Mouse (Mus musculus) heart, embryonic 15.5 days (tissue): ENCODE results near the gene Cttn. TPM values are rescaled to one million over a fixed set of nuclear protein-coding genes. Genes with fewer than 3 reads are reported as not detected.

Experiments
- ATAC-seq: fragments of 200-750 bp; cut with Nextera tagmentation; replicated peaks from 2 replicates; pipeline ENCODE4 v1.8.0; 2017; ENCODE audit warnings: low read depth, moderate TSS enrichment; ENCODE audit not compliant: insufficient number of reproducible peaks, insufficient read depth, low FRiP score
- H3K27ac ChIP-seq: fragments of 300-500 bp; sonication (generic); 2 replicates; pipeline ENCODE4 v1.5.1; 2015; ENCODE audit warnings: mild to moderate bottlenecking, inconsistent platforms
- H3K27me3 ChIP-seq: fragments of 300-500 bp; sonication (generic); 2 replicates; pipeline ENCODE4 v1.6.1; 2015; ENCODE audit warnings: inconsistent platforms
- H3K36me3 ChIP-seq: fragments of 300-500 bp; sonication (generic); 2 replicates; pipeline ENCODE4 v1.6.1; 2015; ENCODE audit warnings: mild to moderate bottlenecking, inconsistent platforms
- H3K4me1 ChIP-seq: fragments of 300-500 bp; sonication (generic); replicated peaks from 2 replicates; pipeline ENCODE4 v1.6.1; 2015; ENCODE audit warnings: inconsistent platforms
- H3K4me2 ChIP-seq: fragments of 300-500 bp; sonication (generic); 2 replicates; pipeline ENCODE4 v1.6.1; 2015; ENCODE audit warnings: inconsistent platforms, mild to moderate bottlenecking, moderate library complexity
- H3K4me3 ChIP-seq: fragments of 300-500 bp; sonication (generic); 2 replicates; pipeline ENCODE4 v1.5.1; 2015; ENCODE audit warnings: mild to moderate bottlenecking, inconsistent platforms
- H3K9ac ChIP-seq: fragments of 300-500 bp; sonication (generic); 2 replicates; pipeline ENCODE4 v1.6.1; 2015; ENCODE audit warnings: mild to moderate bottlenecking, inconsistent platforms
- H3K9me3 ChIP-seq: fragments of 300-500 bp; sonication (generic); replicated peaks from 2 replicates; pipeline ENCODE4 v1.6.1; 2016; ENCODE audit warnings: inconsistent platforms
- WGBS: fragments of 180-500 bp; shearing (Covaris S2); methylation state at CpG from one replicate; pipeline ENCODE4 v1.1.7; 2015; ENCODE audit warnings: mixed read lengths; 5-methylcytosine and 5-hydroxymethylcytosine counted together
- polyA plus RNA-seq: library from polyadenylated mRNA; unstranded; fragments of >200 nt; fragmentation: Nextera tagmentation; extraction: Ambion mirVana; gene quantifications from 2 replicates; pipeline ENCODE4 v1.2.1, GENCODE M21; 2015

The Cttn gene
- polyA plus RNA-seq, 1 experiment from 2014 or later, result 109 TPM

- no peaks in the 10 kb centered on the region for H3K9me3 ChIP-seq
- no peak overlapping the region for H3K9ac ChIP-seq
- no peak overlapping the region for H3K4me2 ChIP-seq
- no peak for ATAC-seq
- no peak overlapping the region for H3K4me3 ChIP-seq
- no peak overlapping the region for H3K27ac ChIP-seq
- peaks cover 41% of the 10 kb centered on the region for H3K36me3 ChIP-seq
- no peaks in the 10 kb centered on the region for H3K27me3 ChIP-seq
- H3K4me1 ChIP-seq, result peaks cover 10% of the 10 kb centered on the region
- 86% methylated on average over 3 of the region's 3 CpGs for WGBS
Measured at GRCm38 (mm10) chr7:144475741-144476140, 4.9 kb upstream of the Cttn start.

- WGBS, result 44% methylated on average over 4 of the region's 4 CpGs
- Histone ChIP-seq H3K9me3 (no peaks in the 10 kb centered on the region), H3K27me3 (no peaks in the 10 kb centered on the region), H3K4me2 (no peak overlapping the region), H3K4me3 (no peak overlapping the region), H3K4me1 (peaks cover 26% of the 10 kb centered on the region), H3K9ac (no peak overlapping the region), H3K36me3 (peaks cover 20% of the 10 kb centered on the region), H3K27ac (no peak overlapping the region)
- no peak for ATAC-seq
Measured at GRCm38 (mm10) chr7:144473486-144473885, 2.7 kb upstream of the Cttn start.

- H3K27me3 ChIP-seq, result no peaks in the 10 kb centered on the region
- no peak for ATAC-seq
Measured at GRCm38 (mm10) chr7:144471103-144471502, 294 bp upstream of the Cttn start.

GRCm38 (mm10) chr7:144469908-144470544 lies 783 bp downstream of the Cttn start:
- Histone ChIP-seq H3K4me2 (peak overlapping the region; percentile 79), H3K9me3 (no peaks in the 10 kb centered on the region), H3K27me3 (no peaks in the 10 kb centered on the region), H3K27ac (peak overlapping the region; percentile 80), H3K9ac (peak overlapping the region; percentile 87), H3K4me3 (peak overlapping the region; percentile 73), H3K36me3 (peaks cover 10% of the 10 kb centered on the region; the same call in 1 of the 2 replicates), H3K4me1 (peaks cover 35% of the 10 kb centered on the region)
- peak; percentile 19; the same call in 1 of the 2 replicates for ATAC-seq
- 2% methylated on average over 31 of the region's 31 CpGs for WGBS

More at GRCm38 (mm10) chr7:144471103-144471502, 294 bp upstream of the Cttn start:
- Histone ChIP-seq H3K27ac (peak overlapping the region; percentile 80), H3K9ac (peak overlapping the region; percentile 87), H3K4me2 (peak overlapping the region; percentile 79), H3K9me3 (no peaks in the 10 kb centered on the region), H3K4me1 (peaks cover 35% of the 10 kb centered on the region), H3K36me3 (peaks cover 4% of the 10 kb centered on the region; the same call in 1 of the 2 replicates), H3K4me3 (peak overlapping the region; percentile 73)
- WGBS, result 78% methylated on average over 2 of the region's 2 CpGs

- Histone ChIP-seq H3K4me3 (peak overlapping the region; percentile 73), H3K27me3 (no peaks in the 10 kb centered on the region), H3K9me3 (no peaks in the 10 kb centered on the region), H3K4me2 (peak overlapping the region; percentile 79), H3K27ac (peak overlapping the region; percentile 80), H3K4me1 (peaks cover 35% of the 10 kb centered on the region), H3K9ac (peak overlapping the region; percentile 87; the same call in 1 of the 2 replicates), H3K36me3 (peaks cover 16% of the 10 kb centered on the region; the same call in 1 of the 2 replicates)
- no peak; the same call in 1 of the 2 replicates for ATAC-seq
- 10% methylated on average over 4 of the region's 4 CpGs for WGBS
Measured at GRCm38 (mm10) chr7:144469181-144469641, 1.6 kb downstream of the Cttn start.

- Histone ChIP-seq H3K27ac (peak overlapping the region; percentile 80), H3K9me3 (no peaks in the 10 kb centered on the region), H3K4me2 (peak overlapping the region; percentile 79), H3K9ac (peak overlapping the region; percentile 87; the same call in 1 of the 2 replicates), H3K4me3 (peak overlapping the region; percentile 73; the same call in 1 of the 2 replicates), H3K4me1 (peaks cover 34% of the 10 kb centered on the region), H3K36me3 (peaks cover 19% of the 10 kb centered on the region), H3K27me3 (no peaks in the 10 kb centered on the region)
- no peak for ATAC-seq
- WGBS, result 84% methylated on average over 5 of the region's 5 CpGs
Measured at GRCm38 (mm10) chr7:144468741-144469140, 2.1 kb downstream of the Cttn start.

- Histone ChIP-seq H3K4me3 (no peak overlapping the region), H3K27ac (no peak overlapping the region), H3K27me3 (no peaks in the 10 kb centered on the region), H3K9me3 (no peaks in the 10 kb centered on the region), H3K4me2 (no peak overlapping the region), H3K36me3 (peaks cover 71% of the 10 kb centered on the region), H3K4me1 (0 out of 2 replicates have a peak, but pooled peaks cover 2% of the 10 kb centered on the region), H3K9ac (no peak overlapping the region)
- WGBS, result 66% methylated on average over 7 of the region's 7 CpGs
- no peak for ATAC-seq
Measured at GRCm38 (mm10) chr7:144462577-144462976, 8.2 kb downstream of the Cttn start.

- Histone ChIP-seq H3K36me3 (peaks cover 83% of the 10 kb centered on the region), H3K9ac (no peak overlapping the region), H3K4me2 (no peak overlapping the region), H3K27me3 (no peaks in the 10 kb centered on the region), H3K4me1 (no peaks in the 10 kb centered on the region), H3K9me3 (no peaks in the 10 kb centered on the region), H3K27ac (no peak overlapping the region), H3K4me3 (no peak overlapping the region)
- no peak for ATAC-seq
- 88% methylated on average over 6 of the region's 6 CpGs for WGBS
Measured at GRCm38 (mm10) chr7:144461246-144461902, 9.4 kb downstream of the Cttn start.

- H3K4me1 ChIP-seq, result no peaks in the 10 kb centered on the region
- H3K9ac ChIP-seq, result no peak overlapping the region
- H3K9me3 ChIP-seq, result no peaks in the 10 kb centered on the region
- H3K4me2 ChIP-seq, result no peak overlapping the region
- no peak overlapping the region for H3K27ac ChIP-seq
- WGBS, result 89% methylated on average over 1 of the region's 1 CpGs
- ATAC-seq, result no peak
- H3K27me3 ChIP-seq, result no peaks in the 10 kb centered on the region
- H3K36me3 ChIP-seq, result peaks cover 91% of the 10 kb centered on the region
- H3K4me3 ChIP-seq, result no peak overlapping the region
Measured at GRCm38 (mm10) chr7:144458881-144459280, 11.9 kb downstream of the Cttn start.

GRCm38 (mm10) chr7:144450661-144451060 lies 20.1 kb downstream of the Cttn start:
- no peak overlapping the region for H3K27ac ChIP-seq
- H3K9ac ChIP-seq, result no peak overlapping the region
- H3K4me1 ChIP-seq, result peaks cover 15% of the 10 kb centered on the region
- 84% methylated on average over 9 of the region's 9 CpGs for WGBS
- H3K4me3 ChIP-seq, result no peak overlapping the region
- H3K9me3 ChIP-seq, result no peaks in the 10 kb centered on the region
- no peak overlapping the region for H3K4me2 ChIP-seq
- H3K27me3 ChIP-seq, result no peaks in the 10 kb centered on the region
- peaks cover 82% of the 10 kb centered on the region for H3K36me3 ChIP-seq
- ATAC-seq, result no peak

GRCm38 (mm10) chr7:144449637-144450570 lies 20.9 kb downstream of the Cttn start:
- peak; percentile 91 for ATAC-seq
- 69% methylated on average over 13 of the region's 13 CpGs for WGBS
- peaks cover 82% of the 10 kb centered on the region for H3K36me3 ChIP-seq

More at GRCm38 (mm10) chr7:144449637-144450570, 20.9 kb downstream of the Cttn start:
- Histone ChIP-seq H3K4me3 (no peak overlapping the region), H3K27ac (peak overlapping the region; percentile 60), H3K4me2 (no peak overlapping the region), H3K9me3 (no peaks in the 10 kb centered on the region), H3K27me3 (no peaks in the 10 kb centered on the region), H3K9ac (no peak overlapping the region), H3K4me1 (peaks cover 15% of the 10 kb centered on the region)
